Mouse (Mus musculus) thymus, adult 2 months (tissue): Measurements from ENCODE around the gene Ndufb10.

Experiments
- CTCF ChIP-seq: fragments of 200-500 bp; IDR thresholded peaks from 2 replicates; pipeline ENCODE4 v1.5.1; 2012; ENCODE audit warnings: mild to moderate bottlenecking, control low read depth, low read length, moderate library complexity, borderline replicate concordance; ENCODE audit not compliant: control insufficient read depth, poor library complexity, insufficient read depth; ENCODE audit errors: extremely low read depth
- POLR2A ChIP-seq: fragments of 200-500 bp; IDR thresholded peaks from 2 replicates; pipeline ENCODE4 v1.6.1; 2012; ENCODE audit warnings: mild to moderate bottlenecking, low read length, control low read depth, moderate library complexity; ENCODE audit not compliant: control insufficient read depth, poor library complexity, insufficient read depth; ENCODE audit errors: extremely low read depth

- no peak for TF ChIP-seq POLR2A
- no peak for TF ChIP-seq CTCF
Measured at GRCm38 (mm10) chr17:24761121-24761520, 36.8 kb upstream of the Ndufb10 start.
